Mouse (Mus musculus): ENCODE data around the gene Hcn2. TPM values are rescaled to one million over a fixed set of nuclear protein-coding genes. Genes with fewer than 3 reads are reported as not detected.

Hcn2 gene
- polyA plus RNA-seq, 1 experiment from 2014 or later = 1.2 TPM

DNA sequence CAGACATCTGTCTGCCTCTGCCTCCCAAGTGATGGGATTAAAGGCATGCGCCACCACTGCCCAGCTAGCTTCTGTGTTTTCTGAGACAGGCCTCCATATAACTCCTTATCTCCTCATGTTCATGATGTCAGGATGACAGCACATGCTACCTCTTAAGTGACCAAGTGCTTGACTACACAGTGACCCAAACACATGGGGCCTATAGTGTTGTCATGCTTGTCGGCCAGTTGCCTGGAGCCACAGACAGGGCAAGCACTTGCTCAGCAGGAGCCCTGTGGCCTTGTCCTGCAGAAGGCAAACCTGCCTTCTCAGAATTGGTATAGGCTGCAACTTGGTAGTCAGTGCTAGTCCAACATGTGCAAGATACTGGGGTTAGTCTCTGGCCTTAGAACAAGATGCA lies 30.2 kb upstream of the Hcn2 start:
- ATAC-seq = no peak
- Histone ChIP-seq H3K36me3 (ENCODE audit: control insufficient read depth, insufficient read depth, low read length) (peaks cover 33% of the 10 kb centered on the region), H3K27me3 (replicated peaks; ENCODE audit: control insufficient read depth, insufficient read depth, low read length) (no peaks in the 10 kb centered on the region), H3K4me3 (ENCODE audit: low read length) (no peak overlapping the region), H3K27ac (ENCODE audit: low read depth, low read length) (no peak overlapping the region), H3K9ac (ENCODE audit: low read depth, low read length) (no peak overlapping the region), H3K4me2 (ENCODE audit: low read length) (no peak overlapping the region), H3K9me3 (ENCODE audit: control insufficient read depth, low read length) (no peaks in the 10 kb centered on the region), H3K4me1 (ENCODE audit: control insufficient read depth, insufficient read depth, low read depth, low read length) (peaks cover 15% of the 10 kb centered on the region)
- 92% methylated on average over 2 of the region's 2 CpGs for WGBS

DNA sequence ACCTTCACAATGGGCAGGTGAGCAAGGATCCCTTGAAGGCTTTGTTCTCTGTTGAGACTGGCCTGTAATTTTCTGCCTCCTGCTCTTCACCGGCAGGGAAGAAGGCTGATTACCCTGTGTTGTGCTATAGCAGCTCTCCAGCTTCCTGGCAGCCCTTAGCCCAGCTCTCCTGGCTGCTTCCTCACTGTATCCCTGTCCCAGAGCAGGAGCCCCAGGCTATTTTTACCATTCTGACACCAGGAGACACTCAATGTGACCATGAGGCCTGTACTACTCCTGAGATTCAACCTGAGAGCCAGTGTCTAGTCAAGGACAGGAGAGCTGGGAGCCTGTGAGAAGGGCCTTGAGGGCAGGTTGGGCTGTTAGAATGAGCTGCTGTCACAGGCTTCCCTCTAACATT lies 29.7 kb upstream of the Hcn2 start:
- peaks cover 13% of the 10 kb centered on the region for H3K4me1 ChIP-seq (ENCODE audit: control insufficient read depth, insufficient read depth, low read depth, low read length)
- H3K27me3 ChIP-seq (replicated peaks; ENCODE audit: control insufficient read depth, insufficient read depth, low read length) = no peaks in the 10 kb centered on the region
- ATAC-seq = no peak
- WGBS = 100% methylated on average over 1 of the region's 1 CpGs
- H3K4me2 ChIP-seq (ENCODE audit: low read length) = no peak overlapping the region
- no peak overlapping the region for H3K9ac ChIP-seq (ENCODE audit: low read depth, low read length)
- H3K9me3 ChIP-seq (ENCODE audit: control insufficient read depth, low read length) = no peaks in the 10 kb centered on the region
- no peak overlapping the region for H3K4me3 ChIP-seq (ENCODE audit: low read length)
- H3K36me3 ChIP-seq (ENCODE audit: control insufficient read depth, insufficient read depth, low read length) = peaks cover 33% of the 10 kb centered on the region
- no peak overlapping the region for H3K27ac ChIP-seq (ENCODE audit: low read depth, low read length)

DNA sequence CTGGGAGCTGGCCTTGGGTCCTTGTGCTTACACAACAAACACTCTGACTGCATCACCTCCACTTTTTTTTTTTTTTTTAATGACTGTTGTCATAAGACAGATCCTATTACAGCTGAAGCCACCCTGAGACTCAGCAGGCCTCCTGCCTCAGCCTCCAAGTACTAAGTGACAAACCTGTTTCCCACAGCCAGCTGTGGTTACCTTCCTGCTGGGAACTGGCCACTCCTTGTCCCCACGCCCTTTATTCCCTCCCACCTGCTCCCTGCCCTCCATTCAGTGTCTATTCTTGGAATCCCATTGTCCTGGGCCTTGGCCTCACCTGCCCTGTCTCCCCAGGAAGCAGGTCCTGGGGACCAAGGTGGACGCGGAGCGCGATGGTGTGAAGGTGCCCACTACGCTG lies 28.9 kb upstream of the Hcn2 start:
- H3K4me1 ChIP-seq (ENCODE audit: control insufficient read depth, insufficient read depth, low read depth, low read length) = peaks cover 13% of the 10 kb centered on the region
- WGBS = 94% methylated on average over 6 of the region's 6 CpGs
- H3K9me3 ChIP-seq (ENCODE audit: control insufficient read depth, low read length) = no peaks in the 10 kb centered on the region
- H3K27ac ChIP-seq (ENCODE audit: low read depth, low read length) = no peak overlapping the region
- ATAC-seq = no peak
- H3K36me3 ChIP-seq (ENCODE audit: control insufficient read depth, insufficient read depth, low read length) = peaks cover 33% of the 10 kb centered on the region
- H3K9ac ChIP-seq (ENCODE audit: low read depth, low read length) = no peak overlapping the region
- H3K4me3 ChIP-seq (ENCODE audit: low read length) = no peak overlapping the region
- no peaks in the 10 kb centered on the region for H3K27me3 ChIP-seq (replicated peaks; ENCODE audit: control insufficient read depth, insufficient read depth, low read length)
- no peak overlapping the region for H3K4me2 ChIP-seq (ENCODE audit: low read length)

DNA sequence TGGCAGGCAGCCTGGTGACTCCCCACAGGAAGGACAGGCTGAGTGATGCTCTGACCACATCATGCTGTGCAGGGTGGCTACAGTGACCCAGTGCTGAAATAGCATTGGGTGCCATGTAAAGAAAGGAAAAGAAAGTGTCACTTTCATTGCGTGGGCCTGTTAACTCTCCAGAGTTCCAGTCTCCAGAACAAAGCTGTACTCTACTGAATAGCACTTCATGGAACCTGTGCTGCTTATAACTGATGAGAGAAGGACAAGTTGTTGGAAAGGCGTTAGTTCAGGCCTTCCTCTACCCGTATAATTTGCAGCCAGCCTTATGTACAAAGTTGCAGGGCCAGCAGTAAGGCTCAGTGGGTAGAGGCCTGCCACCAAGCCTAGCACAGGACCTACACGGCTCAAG lies 27.7 kb upstream of the Hcn2 start, which contains the start of gene Gzmm:
TSS of gene Gzmm (plus strand) at position 301 of the 400 bp plus-strand sequence.
- 81% methylated on average over 4 of the region's 4 CpGs for WGBS

DNA sequence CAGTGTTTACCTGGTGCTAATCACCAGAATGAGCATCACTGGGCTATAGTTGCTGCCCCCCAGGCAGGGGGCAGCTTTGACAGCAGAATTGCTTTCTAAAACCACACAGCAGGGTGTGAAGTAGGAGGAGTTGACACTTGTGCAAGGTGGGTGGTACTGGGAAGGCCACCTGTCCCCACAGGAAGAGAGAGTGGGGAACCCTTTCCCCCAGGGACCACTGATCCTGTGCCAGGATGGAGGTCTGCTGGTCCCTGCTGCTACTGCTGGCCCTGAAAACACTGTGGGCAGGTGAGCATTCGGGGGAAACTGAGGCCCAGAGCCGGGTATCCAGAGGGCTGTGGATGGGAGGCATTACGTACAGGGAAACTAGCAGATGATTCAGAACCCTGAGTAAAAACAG lies 27.3 kb upstream of the Hcn2 start:
- Histone ChIP-seq H3K27ac (ENCODE audit: low read depth, low read length) (no peak overlapping the region), H3K4me1 (ENCODE audit: control insufficient read depth, insufficient read depth, low read depth, low read length) (peaks cover under 1% of the 10 kb centered on the region), H3K27me3 (replicated peaks; ENCODE audit: control insufficient read depth, insufficient read depth, low read length) (no peaks in the 10 kb centered on the region), H3K9me3 (ENCODE audit: control insufficient read depth, low read length) (no peaks in the 10 kb centered on the region), H3K36me3 (ENCODE audit: control insufficient read depth, insufficient read depth, low read length) (peaks cover 33% of the 10 kb centered on the region), H3K4me3 (ENCODE audit: low read length) (no peak overlapping the region), H3K9ac (ENCODE audit: low read depth, low read length) (no peak overlapping the region), H3K4me2 (ENCODE audit: low read length) (no peak overlapping the region)
- ATAC-seq = no peak
- WGBS = 94% methylated on average over 3 of the region's 3 CpGs

More for the DNA sequence above, 27.7 kb upstream of the Hcn2 start, which contains the start of gene Gzmm:
- Histone ChIP-seq H3K4me1 (ENCODE audit: control insufficient read depth, insufficient read depth, low read depth, low read length) (peaks cover 5% of the 10 kb centered on the region), H3K27ac (ENCODE audit: low read depth, low read length) (no peak within 1 kb of the TSS), H3K4me3 (ENCODE audit: low read length) (no peak within 1 kb of the TSS), H3K9me3 (ENCODE audit: control insufficient read depth, low read length) (no peaks in the 10 kb centered on the region), H3K4me2 (ENCODE audit: low read length) (no peak within 1 kb of the TSS), H3K27me3 (replicated peaks; ENCODE audit: control insufficient read depth, insufficient read depth, low read length) (no peaks in the 10 kb centered on the region), H3K9ac (ENCODE audit: low read depth, low read length) (no peak within 1 kb of the TSS), H3K36me3 (ENCODE audit: control insufficient read depth, insufficient read depth, low read length) (peaks cover 33% of the 10 kb centered on the region)
- ATAC-seq = no peak

DNA sequence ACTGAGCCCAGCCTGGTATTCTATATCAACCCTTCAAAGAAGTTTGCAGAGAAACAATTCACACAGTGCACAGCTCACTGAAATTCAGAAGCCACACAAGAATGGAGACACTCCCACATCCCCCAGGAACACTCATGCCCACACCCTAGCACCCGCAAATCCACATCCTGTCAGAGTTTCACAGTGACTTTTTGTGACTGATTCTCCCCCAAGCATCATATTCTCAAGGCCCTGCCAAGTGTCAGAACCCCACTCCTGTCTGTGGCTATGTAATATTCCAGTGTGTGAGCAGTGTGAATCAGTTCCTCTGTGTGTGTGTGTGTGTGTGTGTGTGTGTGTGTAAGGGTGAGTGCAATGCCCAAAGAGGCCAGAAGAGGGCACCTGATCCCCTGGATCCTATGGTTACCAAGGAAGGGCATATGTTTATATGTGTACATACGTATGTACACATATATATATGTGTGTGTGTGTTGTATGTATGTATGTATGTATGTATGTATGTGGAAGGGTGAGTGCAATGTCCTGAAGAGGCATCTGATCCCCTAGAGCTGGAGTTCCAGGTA lies 24.4 kb upstream of the Hcn2 start:
- Histone ChIP-seq H3K4me2 (ENCODE audit: low read length) (no peak overlapping the region), H3K9ac (ENCODE audit: low read depth, low read length) (no peak overlapping the region), H3K4me1 (ENCODE audit: control insufficient read depth, insufficient read depth, low read depth, low read length) (no peaks in the 10 kb centered on the region), H3K36me3 (ENCODE audit: control insufficient read depth, insufficient read depth, low read length) (peaks cover 17% of the 10 kb centered on the region), H3K27ac (ENCODE audit: low read depth, low read length) (no peak overlapping the region), H3K27me3 (replicated peaks; ENCODE audit: control insufficient read depth, insufficient read depth, low read length) (no peaks in the 10 kb centered on the region), H3K4me3 (ENCODE audit: low read length) (no peak overlapping the region), H3K9me3 (ENCODE audit: control insufficient read depth, low read length) (no peaks in the 10 kb centered on the region)
- WGBS = 98% methylated on average over 2 of the region's 2 CpGs
- no peak for ATAC-seq

DNA sequence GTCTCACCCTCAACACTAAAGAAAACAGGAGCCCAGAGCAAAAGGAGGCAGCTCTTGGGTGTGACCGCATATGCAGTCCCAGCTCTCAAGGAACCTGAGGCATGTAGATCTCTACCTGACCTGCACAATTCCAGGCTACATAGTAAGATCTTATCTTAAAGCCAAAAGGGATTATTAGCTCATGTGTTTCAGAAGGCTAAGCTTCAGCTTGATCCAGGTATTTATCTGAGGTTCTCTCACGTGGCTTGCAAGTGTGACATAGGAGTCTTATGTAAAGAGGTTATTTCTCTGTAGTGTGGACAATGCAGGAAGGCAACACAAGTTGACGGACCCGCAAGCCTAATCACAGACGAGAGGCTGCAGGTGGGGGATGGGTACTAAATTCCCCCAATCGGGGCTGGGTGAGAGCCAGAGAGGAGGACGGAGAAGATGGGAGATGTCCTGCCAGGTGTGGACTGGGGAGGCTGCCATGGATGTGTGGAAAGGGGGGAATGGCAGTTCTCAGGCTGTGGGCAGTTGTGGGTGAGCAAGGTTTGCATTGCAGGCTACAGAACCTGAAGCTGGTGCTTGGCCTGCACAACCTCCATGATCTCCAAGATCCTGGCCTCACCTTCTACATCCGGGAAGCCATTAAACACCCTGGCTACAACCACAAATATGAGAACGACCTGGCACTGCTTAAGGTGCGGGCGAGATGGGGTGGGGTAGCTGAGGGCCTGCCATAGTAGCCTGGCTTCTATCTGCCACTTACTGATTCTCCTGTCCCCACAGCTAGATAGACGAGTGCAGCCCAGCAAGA lies 22.7 kb upstream of the Hcn2 start:
- Histone ChIP-seq H3K27ac (ENCODE audit: low read depth, low read length) (no peak overlapping the region), H3K4me3 (ENCODE audit: low read length) (no peak overlapping the region), H3K4me2 (ENCODE audit: low read length) (no peak overlapping the region), H3K4me1 (ENCODE audit: control insufficient read depth, insufficient read depth, low read depth, low read length) (no peaks in the 10 kb centered on the region), H3K9me3 (ENCODE audit: control insufficient read depth, low read length) (no peaks in the 10 kb centered on the region), H3K9ac (ENCODE audit: low read depth, low read length) (no peak overlapping the region), H3K36me3 (ENCODE audit: control insufficient read depth, insufficient read depth, low read length) (peaks cover 5% of the 10 kb centered on the region; the same call in 1 of the 2 replicates), H3K27me3 (replicated peaks; ENCODE audit: control insufficient read depth, insufficient read depth, low read length) (no peaks in the 10 kb centered on the region)
- 71% methylated on average over 12 of the region's 12 CpGs for WGBS
- ATAC-seq = no peak

DNA sequence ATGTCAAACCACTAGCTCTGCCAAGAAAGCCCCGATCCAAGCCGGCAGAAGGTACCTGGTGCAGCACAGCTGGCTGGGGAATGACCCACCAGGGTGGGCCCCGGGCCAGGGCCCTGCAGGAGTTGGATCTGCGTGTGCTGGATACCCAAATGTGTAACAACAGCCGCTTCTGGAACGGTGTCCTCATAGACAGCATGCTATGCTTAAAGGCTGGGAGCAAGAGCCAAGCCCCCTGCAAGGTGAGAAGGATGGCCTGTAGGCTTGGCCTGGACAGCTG lies 22.1 kb upstream of the Hcn2 start:
- Histone ChIP-seq H3K4me1 (ENCODE audit: control insufficient read depth, insufficient read depth, low read depth, low read length) (no peaks in the 10 kb centered on the region), H3K27ac (ENCODE audit: low read depth, low read length) (no peak overlapping the region), H3K4me3 (ENCODE audit: low read length) (no peak overlapping the region), H3K36me3 (ENCODE audit: control insufficient read depth, insufficient read depth, low read length) (peaks cover under 1% of the 10 kb centered on the region; the same call in 1 of the 2 replicates), H3K9ac (ENCODE audit: low read depth, low read length) (no peak overlapping the region), H3K9me3 (ENCODE audit: control insufficient read depth, low read length) (no peaks in the 10 kb centered on the region), H3K27me3 (replicated peaks; ENCODE audit: control insufficient read depth, insufficient read depth, low read length) (no peaks in the 10 kb centered on the region), H3K4me2 (ENCODE audit: low read length) (no peak overlapping the region)
- 76% methylated on average over 6 of the region's 6 CpGs for WGBS
- ATAC-seq = no peak

DNA sequence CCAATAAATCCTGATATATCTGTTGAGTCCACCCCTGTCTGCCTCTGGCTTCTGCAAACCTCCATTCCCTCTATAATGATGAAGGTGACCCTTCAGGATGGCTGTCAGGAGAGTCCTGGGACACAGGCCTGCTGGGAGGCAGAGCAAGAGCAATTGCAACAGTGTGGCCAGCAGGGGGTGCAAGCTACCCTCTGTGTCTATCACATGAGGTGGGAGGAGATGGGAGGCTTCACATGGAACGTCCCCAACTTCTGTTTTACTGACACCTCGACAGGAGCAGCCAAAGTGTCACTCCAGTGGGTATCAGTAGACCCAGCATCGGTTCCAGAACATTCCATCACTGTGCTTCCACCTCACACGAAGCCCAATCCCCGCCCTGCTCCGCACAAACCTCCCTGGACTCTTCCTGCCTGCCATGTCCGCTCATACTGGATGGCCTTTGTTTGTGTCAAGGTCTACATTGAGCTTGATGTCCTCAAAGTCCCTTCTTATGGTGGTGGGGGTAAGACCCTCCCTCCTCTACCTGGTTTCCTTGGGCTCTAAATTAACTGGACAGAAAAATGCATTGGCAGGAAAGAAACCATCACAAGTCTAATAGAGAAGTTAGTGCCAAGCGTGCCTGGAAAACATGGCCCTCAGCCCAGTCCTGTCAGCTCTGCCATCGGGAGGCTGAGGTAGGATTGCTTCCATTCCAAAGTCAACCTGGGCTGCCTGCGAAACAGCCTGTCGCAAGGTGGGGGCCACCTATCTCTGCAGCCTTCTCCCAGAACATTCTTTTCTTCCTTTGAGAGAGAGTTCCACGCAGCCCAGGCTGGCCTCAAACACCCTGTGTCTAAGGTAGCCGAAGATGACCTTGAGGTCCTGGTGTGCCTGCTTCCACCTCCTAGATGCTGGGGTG lies 21.0 kb upstream of the Hcn2 start:
- Histone ChIP-seq H3K9ac (ENCODE audit: low read depth, low read length) (no peak overlapping the region), H3K4me2 (ENCODE audit: low read length) (no peak overlapping the region), H3K9me3 (ENCODE audit: control insufficient read depth, low read length) (no peaks in the 10 kb centered on the region), H3K36me3 (ENCODE audit: control insufficient read depth, insufficient read depth, low read length) (no peaks in the 10 kb centered on the region), H3K27me3 (replicated peaks; ENCODE audit: control insufficient read depth, insufficient read depth, low read length) (no peaks in the 10 kb centered on the region), H3K4me1 (ENCODE audit: control insufficient read depth, insufficient read depth, low read depth, low read length) (no peaks in the 10 kb centered on the region), H3K27ac (ENCODE audit: low read depth, low read length) (peak overlapping the region; percentile 37; the same call in 1 of the 2 replicates), H3K4me3 (ENCODE audit: low read length) (no peak overlapping the region)
- WGBS = 61% methylated on average over 13 of the region's 13 CpGs
- no peak for ATAC-seq
